Mouse (Mus musculus) embryonic stem cell, embryonic (primary cell): ENCODE results near the gene Pla2g16.

Source experiments
- CTCF ChIA-PET, 4 experiments: fragments of 300-600 bp in 2 of 4; fragments of 350-600 bp in 2 of 4; sonication (Branson Sonifier 250); formaldehyde crosslinking; loops; one replicate each; lab custom pipeline; 2022; ENCODE audit warnings: inconsistent platforms in 2 of 4; lab: Charles Lee
- POLR2A ChIA-PET, 4 experiments: fragments of 300-600 bp in 2 of 4; fragments of 350-600 bp in 2 of 4; sonication (Branson Sonifier 250); formaldehyde crosslinking; loops; one replicate each; lab custom pipeline; 2022; ENCODE audit warnings: antibody characterized with exemption in 4 of 4, inconsistent platforms in 1 of 4; lab: Charles Lee

Gene Pla2g16

GRCm38 (mm10) chr19:7556641-7557040 lies 618 bp upstream of the Pla2g16 start:
- ChIA-PET CTCF (interaction anchor here in 1 of 4 experiments (1.6 to 2.2 kb wide), 2 partner anchors 48 to 61 kb away, joined by 6 to 12 read pairs; no protein-coding TSS in a partner anchor), POLR2A (interaction anchor here in 3 of 4 experiments (0.5 to 2.8 kb wide), 13 partner anchors 10 to 1989 kb away, joined by 3 to 32 read pairs (median 4); partner anchors contain the start of genes Lgals12 (in 1 of the 3) and Slc3a2 (in 1 of the 3))

- ChIA-PET CTCF (interaction anchor here (0.5 to 2.2 kb wide), 13 partner anchors 9 to 116 kb away, joined by 3 to 12 read pairs (median 4); no protein-coding TSS in a partner anchor), POLR2A (interaction anchor here in 3 of 4 experiments (0.6 to 2.8 kb wide), 31 partner anchors 8 to 500 kb away, joined by 3 to 32 read pairs (median 4); partner anchors contain the start of genes Lgals12 (in 2 of the 3), Hrasls5 (in 1 of the 3) and Rtn3 (in 1 of the 3))
Measured at GRCm38 (mm10) chr19:7557844-7558243, 585 bp downstream of the Pla2g16 start.

- ChIA-PET POLR2A (interaction anchor here (0.6 to 2.8 kb wide), 16 partner anchors 10 to 1155 kb away, joined by 3 to 32 read pairs (median 4); partner anchors contain the start of gene Lgals12 (in 1 of the 4)), CTCF (interaction anchor here in 2 of 4 experiments (0.8 to 2.1 kb wide), 3 partner anchors 37 to 59 kb away, joined by 4 to 9 read pairs (median 4); no protein-coding TSS in a partner anchor)
Measured at GRCm38 (mm10) chr19:7558675-7559074, 1.4 kb downstream of the Pla2g16 start.

GRCm38 (mm10) chr19:7559986-7560385 lies 2.7 kb downstream of the Pla2g16 start:
- POLR2A ChIA-PET: interaction anchor here in 2 of 4 experiments (1.2 to 2.8 kb wide), 2 partner anchors 30 to 118 kb away, joined by 3 to 10 read pairs; no protein-coding TSS in a partner anchor
- CTCF ChIA-PET: interaction anchor here in 1 of 4 experiments (2.1 kb wide), 1 partner anchor 58 kb away, joined by 9 read pairs; no protein-coding TSS in a partner anchor

- ChIA-PET POLR2A (interaction anchor here in 1 of 4 experiments (0.5 to 1.7 kb wide), 7 partner anchors 8 to 1226 kb away, joined by 3 to 6 read pairs (median 4); partner anchors contain the start of genes Lgals12 and Rtn3), CTCF (interaction anchor here in 2 of 4 experiments (0.7 to 1.7 kb wide), 3 partner anchors 45 to 507 kb away, joined by 3 to 6 read pairs (median 3); partner anchors contain the start of gene Lgals12 (in 1 of the 2))
Measured at GRCm38 (mm10) chr19:7561456-7561855, 4.2 kb downstream of the Pla2g16 start.

- CTCF ChIA-PET: interaction anchor here in 2 of 4 experiments (1.7 to 2.1 kb wide), 2 partner anchors 55 kb away, joined by 6 to 7 read pairs; no protein-coding TSS in a partner anchor
- POLR2A ChIA-PET: interaction anchor here in 3 of 4 experiments (0.5 to 2.9 kb wide), 12 partner anchors 9 to 50 kb away, joined by 3 to 12 read pairs (median 4); no protein-coding TSS in a partner anchor
Measured at GRCm38 (mm10) chr19:7562601-7563129, 5.4 kb downstream of the Pla2g16 start.

- ChIA-PET POLR2A (interaction anchor here in 3 of 4 experiments (0.6 to 2.9 kb wide), 15 partner anchors 9 to 135 kb away, joined by 3 to 12 read pairs (median 4); no protein-coding TSS in a partner anchor), CTCF (interaction anchor here in 1 of 4 experiments (2.1 kb wide), 1 partner anchor 54 kb away, joined by 7 read pairs; no protein-coding TSS in a partner anchor)
Measured at GRCm38 (mm10) chr19:7563676-7564075, 6.4 kb downstream of the Pla2g16 start.

GRCm38 (mm10) chr19:7564457-7564856 lies 7.2 kb downstream of the Pla2g16 start:
- POLR2A ChIA-PET: interaction anchor here in 2 of 4 experiments (1.0 to 2.9 kb wide), 7 partner anchors 9 to 45 kb away, joined by 3 to 12 read pairs (median 4); no protein-coding TSS in a partner anchor
- CTCF ChIA-PET: interaction anchor here in 1 of 4 experiments (2.1 kb wide), 1 partner anchor 53 kb away, joined by 7 read pairs; no protein-coding TSS in a partner anchor

GRCm38 (mm10) chr19:7566826-7567225 lies 9.6 kb downstream of the Pla2g16 start:
- ChIA-PET CTCF (interaction anchor here in 2 of 4 experiments (0.6 to 1.0 kb wide), 3 partner anchors 9 to 51 kb away, joined by 3 to 9 read pairs (median 8); no protein-coding TSS in a partner anchor), POLR2A (interaction anchor here in 2 of 4 experiments (1.1 to 1.3 kb wide), 4 partner anchors 9 to 17 kb away, joined by 3 to 4 read pairs (median 3); partner anchors contain the start of gene Pla2g16 (in 2 of the 2))

GRCm38 (mm10) chr19:7568364-7568763 lies 11.1 kb downstream of the Pla2g16 start:
- ChIA-PET CTCF (interaction anchor here in 1 of 4 experiments (0.6 kb wide), 1 partner anchor 45 kb away, joined by 3 read pairs; no protein-coding TSS in a partner anchor), POLR2A (interaction anchor here in 2 of 4 experiments (0.6 to 0.7 kb wide), 2 partner anchors 11 to 27 kb away, joined by 3 read pairs; partner anchors contain the start of gene Pla2g16 (in 1 of the 2))

- POLR2A ChIA-PET: no interaction called here
- CTCF ChIA-PET: no interaction called here
Measured at GRCm38 (mm10) chr19:7569650-7570049, 12.4 kb downstream of the Pla2g16 start.

- CTCF ChIA-PET: no interaction called here
- POLR2A ChIA-PET: no interaction called here
Measured at GRCm38 (mm10) chr19:7576180-7576579, 18.9 kb downstream of the Pla2g16 start.

- ChIA-PET CTCF (interaction anchor here in 2 of 4 experiments (1.0 kb wide), 2 partner anchors 40 kb away, joined by 3 to 6 read pairs; no protein-coding TSS in a partner anchor), POLR2A (interaction anchor here in 1 of 4 experiments (1.4 kb wide), 1 partner anchor 29 kb away, joined by 3 read pairs; the partner anchor contains the start of gene Lgals12)
Measured at GRCm38 (mm10) chr19:7577710-7578109, 20.5 kb downstream of the Pla2g16 start.

- CTCF ChIA-PET: interaction anchor here in 1 of 4 experiments (0.6 kb wide), 1 partner anchor 129 kb away, joined by 3 read pairs; no protein-coding TSS in a partner anchor
- POLR2A ChIA-PET: interaction anchor here in 2 of 4 experiments (0.8 to 3.0 kb wide), 9 partner anchors 14 to 87 kb away, joined by 3 to 13 read pairs (median 4); partner anchors contain the start of genes Lgals12 (in 2 of the 2), Atl3 (in 1 of the 2) and Pla2g16 (in 1 of the 2)
Measured at GRCm38 (mm10) chr19:7581042-7581441, 23.8 kb downstream of the Pla2g16 start.

- POLR2A ChIA-PET: interaction anchor here (0.5 to 3.4 kb wide), 50 partner anchors 8 to 1203 kb away, joined by 3 to 57 read pairs (median 4); partner anchors contain the start of genes Pla2g16 (in 3 of the 4), Atl3 (in 2 of the 4), Lgals12 (in 2 of the 4) and Rtn3 (in 2 of the 4)
- CTCF ChIA-PET: interaction anchor here (0.5 to 1.4 kb wide), 10 partner anchors 11 to 1100 kb away, joined by 3 to 10 read pairs (median 4); no protein-coding TSS in a partner anchor
Measured at GRCm38 (mm10) chr19:7583101-7583500, 25.8 kb downstream of the Pla2g16 start.

GRCm38 (mm10) chr19:7583599-7583998 lies 26.3 kb downstream of the Pla2g16 start:
- ChIA-PET POLR2A (interaction anchor here (0.5 to 3.4 kb wide), 47 partner anchors 8 to 1203 kb away, joined by 3 to 57 read pairs (median 4); partner anchors contain the start of genes Pla2g16 (in 3 of the 4), Atl3 (in 2 of the 4), Lgals12 (in 2 of the 4) and Rtn3 (in 2 of the 4)), CTCF (interaction anchor here (0.5 to 1.4 kb wide), 11 partner anchors 10 to 1100 kb away, joined by 3 to 10 read pairs (median 4); no protein-coding TSS in a partner anchor)

- CTCF ChIA-PET: no interaction called here
- POLR2A ChIA-PET: interaction anchor here in 2 of 4 experiments (0.5 to 3.4 kb wide), 9 partner anchors 10 to 1133 kb away, joined by 3 to 25 read pairs (median 6); partner anchors contain the start of genes Lgals12 (in 2 of the 2) and Pla2g16 (in 1 of the 2)
Measured at GRCm38 (mm10) chr19:7585279-7585678, 28.0 kb downstream of the Pla2g16 start.
